Mouse (Mus musculus) MEL (cell line): ENCODE data around the gene Notum. TPM values are rescaled to one million over a fixed set of nuclear protein-coding genes. Genes with fewer than 3 reads are reported as not detected.

Experiments
- DNase-seq: peaks from one replicate; pipeline ENCODE4 v3.0.0; 2011; ENCODE audit warnings: low read depth, low spot score
- H3K27ac ChIP-seq: 2 replicates; pipeline ENCODE4 v1.5.1; 2012; ENCODE audit warnings: low read depth, mild to moderate bottlenecking, control low read depth, low read length, moderate library complexity; ENCODE audit not compliant: control insufficient read depth
- H3K27me3 ChIP-seq, 2 experiments: fragments of 150-350 bp in 1 of 2; sonication (generic) in 1 of 2; 2 replicates each; pipeline ENCODE4 v1.6.1; 2012; ENCODE audit warnings: low read length in 2 of 2, mild to moderate bottlenecking in 2 of 2, improper control_type of control experiment in 1 of 2, moderate library complexity in 1 of 2; ENCODE audit not compliant: insufficient read depth in 2 of 2, control insufficient read depth in 1 of 2
- H3K36me3 ChIP-seq, 2 experiments: 2 replicates each; pipeline ENCODE4 v1.6.1; 2012 to 2014; ENCODE audit warnings: low read length in 2 of 2, improper control_type of control experiment in 1 of 2, inconsistent platforms in 1 of 2, mild to moderate bottlenecking in 1 of 2; ENCODE audit not compliant: insufficient read depth in 2 of 2, control insufficient read depth in 1 of 2
- H3K4me1 ChIP-seq, 2 experiments: fragments of 150-350 bp in 1 of 2; sonication (generic) in 1 of 2; 2 replicates each; pipeline ENCODE4 v1.6.1; 2012; ENCODE audit warnings: low read length in 2 of 2, improper control_type of control experiment in 1 of 2, mild to moderate bottlenecking in 1 of 2; ENCODE audit not compliant: insufficient read depth in 2 of 2, control insufficient read depth in 1 of 2
- H3K4me3 ChIP-seq, 2 experiments: fragments of 150-350 bp in 1 of 2; sonication (generic) in 1 of 2; 2 replicates each; pipeline ENCODE4 v1.5.1; 2012; ENCODE audit warnings: low read depth in 2 of 2, low read length in 2 of 2, mild to moderate bottlenecking in 2 of 2, moderate library complexity in 2 of 2, control low read depth in 1 of 2, improper control_type of control experiment in 1 of 2; ENCODE audit not compliant: control insufficient read depth in 1 of 2, insufficient read depth in 1 of 2
- H3K79me2 ChIP-seq: 2 replicates; pipeline ENCODE4 v1.6.1; 2012; ENCODE audit warnings: mild to moderate bottlenecking, low read length, moderate library complexity; ENCODE audit not compliant: control insufficient read depth, poor library complexity, insufficient read depth
- H3K9ac ChIP-seq: 2 replicates; pipeline ENCODE4 v1.6.1; 2012; ENCODE audit warnings: low read depth, mild to moderate bottlenecking, control low read depth, low read length, moderate library complexity; ENCODE audit not compliant: control insufficient read depth, poor library complexity, severe bottlenecking
- H3K9me3 ChIP-seq: fragments of 150-350 bp; sonication (generic); replicated peaks from 2 replicates; pipeline ENCODE4 v1.6.1; 2012; ENCODE audit warnings: mild to moderate bottlenecking, low read length, improper control_type of control experiment, moderate library complexity; ENCODE audit not compliant: insufficient read depth
- CHD1 ChIP-seq: IDR thresholded peaks from 2 replicates; pipeline ENCODE4 v1.6.1; 2012; ENCODE audit warnings: low read depth, mild to moderate bottlenecking, inconsistent platforms, low read length, improper control_type of control experiment
- CHD2 ChIP-seq: IDR thresholded peaks from 2 replicates; pipeline ENCODE4 v1.6.1; 2011; ENCODE audit warnings: low read length, improper control_type of control experiment
- CTCF ChIP-seq, 3 experiments: IDR thresholded peaks in 2 of 3; conservative IDR thresholded peaks in 1 of 3; 2 replicates each; pipeline ENCODE4 v1.5.1; 2011 to 2012; ENCODE audit warnings: low read length in 3 of 3, low read depth in 2 of 3, mild to moderate bottlenecking in 2 of 3, improper control_type of control experiment in 1 of 3, inconsistent platforms in 1 of 3, mixed read lengths in 1 of 3, moderate library complexity in 1 of 3; ENCODE audit not compliant: control insufficient read depth in 1 of 3, insufficient read depth in 1 of 3, poor library complexity in 1 of 3, severe bottlenecking in 1 of 3
- ELF1 ChIP-seq: IDR thresholded peaks from 2 replicates; pipeline ENCODE4 v1.6.1; 2014; ENCODE audit warnings: low read depth, mild to moderate bottlenecking, inconsistent platforms, low read length, improper control_type of control experiment, moderate library complexity
- ETS1 ChIP-seq: IDR thresholded peaks from 2 replicates; pipeline ENCODE4 v1.6.1; 2012; ENCODE audit warnings: low read depth, mild to moderate bottlenecking, inconsistent platforms, low read length, improper control_type of control experiment, moderate library complexity
- GABPA ChIP-seq: IDR thresholded peaks from 2 replicates; pipeline ENCODE4 v1.6.1; 2012; ENCODE audit warnings: low read depth, mild to moderate bottlenecking, inconsistent platforms, low read length, improper control_type of control experiment, moderate library complexity
- GATA1 ChIP-seq: IDR thresholded peaks from 2 replicates; pipeline ENCODE4 v1.6.1; 2011; ENCODE audit warnings: low read depth, low read length, improper control_type of control experiment
- HCFC1 ChIP-seq: IDR thresholded peaks from 2 replicates; pipeline ENCODE4 v1.6.1; 2012; ENCODE audit warnings: low read depth, mild to moderate bottlenecking, inconsistent platforms, low read length, improper control_type of control experiment, moderate library complexity
- JUND ChIP-seq: IDR thresholded peaks from 2 replicates; pipeline ENCODE4 v1.6.1; 2011; ENCODE audit warnings: low read depth, mild to moderate bottlenecking, improper control_type of control experiment, low read length
- KAT2A ChIP-seq: conservative IDR thresholded peaks from 2 replicates; pipeline ENCODE4 v1.6.1; 2012; ENCODE audit warnings: low read depth, low read length, improper control_type of control experiment, inconsistent platforms
- MAX ChIP-seq: IDR thresholded peaks from 2 replicates; pipeline ENCODE4 v1.6.1; 2011; ENCODE audit warnings: low read length, improper control_type of control experiment
- MAZ ChIP-seq: IDR thresholded peaks from 2 replicates; pipeline ENCODE4 v1.6.1; 2012; ENCODE audit warnings: low read depth, mild to moderate bottlenecking, inconsistent platforms, low read length, improper control_type of control experiment
- MXI1 ChIP-seq: IDR thresholded peaks from 2 replicates; pipeline ENCODE4 v1.6.1; 2011; ENCODE audit warnings: mild to moderate bottlenecking, low read depth, low read length, improper control_type of control experiment
- MYC ChIP-seq: IDR thresholded peaks from 2 replicates; pipeline ENCODE4 v1.6.1; 2011; ENCODE audit warnings: low read depth, mild to moderate bottlenecking, low read length, improper control_type of control experiment, moderate library complexity
- NELFE ChIP-seq: IDR thresholded peaks from 2 replicates; pipeline ENCODE4 v1.6.1; 2011; ENCODE audit warnings: low read depth, low read length, improper control_type of control experiment
- NRF1 ChIP-seq: IDR thresholded peaks from 2 replicates; pipeline ENCODE4 v1.6.1; 2014; ENCODE audit warnings: low read depth, mild to moderate bottlenecking, inconsistent platforms, low read length, improper control_type of control experiment, moderate library complexity; ENCODE audit not compliant: poor library complexity, insufficient read depth, severe bottlenecking
- POLR2A ChIP-seq, 2 experiments: IDR thresholded peaks; 2 replicates each; pipeline ENCODE4 v1.6.1; 2011 to 2012; ENCODE audit warnings: low read length in 2 of 2, mild to moderate bottlenecking in 2 of 2, control low read depth in 1 of 2, improper control_type of control experiment in 1 of 2, low read depth in 1 of 2, moderate library complexity in 1 of 2; ENCODE audit not compliant: control insufficient read depth in 1 of 2, insufficient read depth in 1 of 2, poor library complexity in 1 of 2
- RAD21 ChIP-seq: IDR thresholded peaks from 2 replicates; pipeline ENCODE4 v1.6.1; 2011; ENCODE audit warnings: mild to moderate bottlenecking, low read depth, low read length, improper control_type of control experiment
- SIN3A ChIP-seq: IDR thresholded peaks from 2 replicates; pipeline ENCODE4 v1.6.1; 2012; ENCODE audit warnings: low read length, improper control_type of control experiment, inconsistent platforms
- SMC3 ChIP-seq: IDR thresholded peaks from 2 replicates; pipeline ENCODE4 v1.6.1; 2011; ENCODE audit warnings: low read depth, low read length, improper control_type of control experiment
- TAL1 ChIP-seq: IDR thresholded peaks from 2 replicates; pipeline ENCODE4 v1.6.1; 2012; ENCODE audit warnings: mild to moderate bottlenecking, inconsistent platforms, low read length, moderate library complexity, mixed read lengths
- TBP ChIP-seq: IDR thresholded peaks from 2 replicates; pipeline ENCODE4 v1.8.0; 2011; ENCODE audit warnings: low read depth, low read length, improper control_type of control experiment
- USF1 ChIP-seq: IDR thresholded peaks from 2 replicates; pipeline ENCODE4 v1.6.1; 2014; ENCODE audit warnings: low read depth, mild to moderate bottlenecking, inconsistent platforms, low read length, improper control_type of control experiment, moderate library complexity
- USF2 ChIP-seq, 2 experiments: IDR thresholded peaks; 2 replicates each; pipeline ENCODE4 v1.6.1; 2011 to 2012; ENCODE audit warnings: improper control_type of control experiment in 2 of 2, low read length in 2 of 2, borderline replicate concordance in 1 of 2, inconsistent platforms in 1 of 2, low read depth in 1 of 2, mild to moderate bottlenecking in 1 of 2; ENCODE audit not compliant: insufficient read depth in 1 of 2
- ZC3H11A ChIP-seq: IDR thresholded peaks from 2 replicates; pipeline ENCODE4 v1.6.1; 2012; ENCODE audit warnings: low read depth, mild to moderate bottlenecking, inconsistent platforms, low read length, improper control_type of control experiment
- ZNF384 ChIP-seq: IDR thresholded peaks from 2 replicates; pipeline ENCODE4 v1.6.1; 2012; ENCODE audit warnings: low read depth, mild to moderate bottlenecking, inconsistent platforms, low read length, improper control_type of control experiment
- polyA plus RNA-seq, 2 experiments: library from polyadenylated mRNA; stranded (reverse) in 1 of 2; unstranded in 1 of 2; fragments of >175 nt in 1 of 2; fragments of >200 nt in 1 of 2; gene quantifications; 2 replicates each; pipeline versions ENCODE4 v1.2.1 to v1.2.4; 2012; ENCODE audit warnings: low replicate concordance in 2 of 2, low read depth in 1 of 2; ENCODE audit not compliant: insufficient read length in 2 of 2, insufficient read depth in 1 of 2, missing spikeins in 1 of 2
- total RNA-seq: library from RNA; depleted of rRNA; stranded (reverse); fragments of 300-350 nt; gene quantifications from 2 replicates; pipeline ENCODE4 v1.2.3, GENCODE M21; 2012

The Notum gene
- total and polyA plus RNA-seq, 3 experiments: not detected

GRCm38 (mm10) chr11:120692471-120693011 lies 31.6 kb upstream of the Notum start:
- H3K9me3 ChIP-seq: no peaks in the 10 kb centered on the region
- DNase-seq: no peak
- H3K79me2 ChIP-seq: no peaks in the 10 kb centered on the region
- no peak overlapping the region for H3K27ac ChIP-seq
- no peak overlapping the region for H3K4me3 ChIP-seq
- H3K27me3 ChIP-seq: no peaks in the 10 kb centered on the region
- no peaks in the 10 kb centered on the region; a peak in 1 of 4 replicates for H3K36me3 ChIP-seq
- H3K9ac ChIP-seq: no peak overlapping the region
- H3K4me1 ChIP-seq: no peaks in the 10 kb centered on the region
- TF ChIP-seq RAD21 (no peak), GATA1 (no peak), MYC (no peak), MAZ (no peak), NRF1 (no peak), MXI1 (no peak), JUND (no peak), POLR2A (IDR thresholded peaks at IDR 0.05; ENCODE audit: control insufficient read depth in 1 of 2, insufficient read depth in 1 of 2, low read depth in 1 of 2, low read length in 2 of 2, poor library complexity in 1 of 2) (no peak), ZNF384 (no peak), KAT2A (no peak), TAL1 (no peak), NELFE (no peak), USF1 (no peak), CHD1 (no peak), SIN3A (no peak), USF2 (IDR thresholded peaks at IDR 0.05; ENCODE audit: borderline replicate concordance in 1 of 2, insufficient read depth in 1 of 2, low read depth in 1 of 2, low read length in 2 of 2) (no peak), SMC3 (no peak), ETS1 (no peak), CTCF (IDR thresholded peaks at IDR 0.05 in 2 of 3, conservative IDR thresholded peaks at IDR 0.05 in 1 of 3; ENCODE audit: control insufficient read depth in 1 of 3, insufficient read depth in 1 of 3, low read depth in 2 of 3, low read length in 3 of 3, poor library complexity in 1 of 3, severe bottlenecking in 1 of 3) (no peak), ELF1 (no peak)

- H3K9me3 ChIP-seq: no peaks in the 10 kb centered on the region
- H3K27ac ChIP-seq: no peak overlapping the region
- no peaks in the 10 kb centered on the region for H3K79me2 ChIP-seq
- TF ChIP-seq MYC (no peak), NRF1 (no peak), CHD1 (no peak), KAT2A (no peak), MAX (no peak), GABPA (no peak), TBP (no peak), ZC3H11A (no peak), USF1 (no peak), CHD2 (no peak), HCFC1 (no peak), GATA1 (no peak), POLR2A (IDR thresholded peaks at IDR 0.05; ENCODE audit: control insufficient read depth in 1 of 2, insufficient read depth in 1 of 2, low read depth in 1 of 2, low read length in 2 of 2, poor library complexity in 1 of 2) (no peak), JUND (no peak), USF2 (IDR thresholded peaks at IDR 0.05; ENCODE audit: borderline replicate concordance in 1 of 2, insufficient read depth in 1 of 2, low read depth in 1 of 2, low read length in 2 of 2) (no peak)
- no peaks in the 10 kb centered on the region for H3K4me1 ChIP-seq
- H3K9ac ChIP-seq: no peak overlapping the region
- H3K36me3 ChIP-seq: no peaks in the 10 kb centered on the region
- DNase-seq: no peak
- no peaks in the 10 kb centered on the region for H3K27me3 ChIP-seq
- no peak overlapping the region for H3K4me3 ChIP-seq
Observed at GRCm38 (mm10) chr11:120689365-120689764, 28.4 kb upstream of the Notum start.
